Comparison of ENCODE assay signal across 23 mouse cellular contexts in genomic region chr2:166159276-166159675, GRCm38 (mm10). TPM values are rescaled to one million over a fixed set of nuclear protein-coding genes. Genes with fewer than 3 reads are reported as not detected.
A peak's percentile ranks its signal among the peaks of the same experiment; 100 is the strongest.
DNase-seq lines count a peak whose midpoint lies in the region; ATAC-seq and TF ChIP-seq lines count a peak whose summit lies in the region.
"Had no signal": no experiment of that assay in that cellular context is flagged by ENCODE, and none has a peak within 500 bp of the region (broad histone marks: within the 10 kb centered on the region; RNA-seq: fewer than 3 reads in every experiment).

No protein-coding gene starts in this region.

- no peak overlapping the region for H3K4me3 ChIP-seq in layer of hippocampus, adult 2 months
- no peak overlapping the region for H3K4me3 ChIP-seq in testis, adult 2 months (ENCODE audit: control insufficient read depth, low read depth, low read length)
- no peak overlapping the region for H3K4me3 ChIP-seq in bone marrow, adult 2 months (replicated peaks; ENCODE audit: control insufficient read depth, low read depth, low read length)
- H3K4me3 ChIP-seq in hindbrain, embryonic 16.5 days (ENCODE audit: low read length): no peak overlapping the region
- H3K4me3 ChIP-seq: forebrain, embryonic 13.5 days; hindbrain, embryonic 15.5 days; liver, embryonic 15.5 days; midbrain, embryonic 13.5 days; myocyte; neural tube, embryonic 15.5 days; stomach, embryonic 15.5 days had no signal

- H3K27ac ChIP-seq in layer of hippocampus, adult 2 months: no peak overlapping the region
- H3K27ac ChIP-seq in testis, adult 2 months (ENCODE audit: control insufficient read depth, insufficient read depth, low read depth, low read length): no peak overlapping the region
- no peak overlapping the region for H3K27ac ChIP-seq in bone marrow, adult 2 months (ENCODE audit: control insufficient read depth, insufficient read depth, low read depth, low read length, poor library complexity)
- H3K27ac ChIP-seq in hindbrain, embryonic 16.5 days (ENCODE audit: low read depth, low read length): no peak overlapping the region
- H3K27ac ChIP-seq: forebrain, embryonic 13.5 days; hindbrain, embryonic 15.5 days; kidney, postnatal 0 days; liver, embryonic 15.5 days; midbrain, embryonic 13.5 days; neural tube, embryonic 15.5 days; stomach, embryonic 15.5 days had no signal

- no peak for DNase-seq in layer of hippocampus, adult 2 months (ENCODE audit: low spot score in 2 of 2)
- no peak for DNase-seq in layer of hippocampus, postnatal 10 days (ENCODE audit: low spot score in 2 of 2)
- no peak for DNase-seq in testis, postnatal 10 days (ENCODE audit: low spot score)
- no peak for DNase-seq in adrenal gland, adult 18-20 months (ENCODE audit: low spot score in 2 of 2)
- DNase-seq: adrenal gland, adult 2 months; cerebellum, adult 2 months; cerebellum, postnatal 25 days; gastrocnemius, postnatal 36 days; lung, postnatal 10 days; right cerebral cortex, adult 18-20 months; right cerebral cortex, postnatal 4 days had no signal

- peaks cover 13% of the 10 kb centered on the region for H3K4me1 ChIP-seq in testis, adult 2 months (ENCODE audit: control insufficient read depth, insufficient read depth, low read length)
- no peaks in the 10 kb centered on the region for H3K4me1 ChIP-seq in bone marrow, adult 2 months (ENCODE audit: control insufficient read depth, insufficient read depth, low read length)
- peaks cover 6% of the 10 kb centered on the region; the same call in 1 of the 2 replicates for H3K4me1 ChIP-seq in hindbrain, embryonic 16.5 days (ENCODE audit: control insufficient read depth, insufficient read depth, low read depth, low read length)

- H3K4me2 ChIP-seq in hindbrain, embryonic 16.5 days (ENCODE audit: low read length): no peak overlapping the region
- H3K4me2 ChIP-seq: forebrain, embryonic 13.5 days; hindbrain, embryonic 15.5 days; liver, embryonic 15.5 days; midbrain, embryonic 13.5 days; neural tube, embryonic 15.5 days; stomach, embryonic 15.5 days had no signal

- TF ChIP-seq CTCF in layer of hippocampus, adult 2 months (conservative IDR thresholded peaks at IDR 0.05): peak; percentile 26
- peak; percentile 42; the same call in 1 of the 2 replicates for TF ChIP-seq CTCF in testis, adult 2 months (IDR thresholded peaks at IDR 0.05; ENCODE audit: control insufficient read depth, insufficient read depth, insufficient replicate concordance, low read depth, low read length)
- 0 out of 2 replicates have a peak, but pooled peaks have one; percentile 1 for TF ChIP-seq CTCF in bone marrow, adult 2 months (IDR thresholded peaks at IDR 0.05; ENCODE audit: control insufficient read depth, insufficient read depth, low read length)

- H3K9me3 ChIP-seq in hindbrain, embryonic 16.5 days (ENCODE audit: control insufficient read depth, low read length): no peaks in the 10 kb centered on the region
- H3K9me3 ChIP-seq: forebrain, embryonic 13.5 days; hindbrain, embryonic 15.5 days; liver, embryonic 15.5 days; midbrain, embryonic 13.5 days; neural tube, embryonic 15.5 days; stomach, embryonic 15.5 days had no signal

- H3K9ac ChIP-seq in hindbrain, embryonic 16.5 days (ENCODE audit: low read depth, low read length): no peak overlapping the region
- H3K9ac ChIP-seq: forebrain, embryonic 13.5 days; hindbrain, embryonic 15.5 days; liver, embryonic 15.5 days; midbrain, embryonic 13.5 days; neural tube, embryonic 15.5 days; stomach, embryonic 15.5 days had no signal

- ATAC-seq in hindbrain, embryonic 16.5 days: no peak
- ATAC-seq: forebrain, embryonic 13.5 days; intestine, embryonic 16.5 days; midbrain, embryonic 13.5 days had no signal

- 79% methylated on average over 7 of the region's 7 CpGs for WGBS in bone marrow, adult 2 months
- 88% methylated on average over 7 of the region's 7 CpGs for WGBS in hindbrain, embryonic 16.5 days

- no peaks in the 10 kb centered on the region for H3K36me3 ChIP-seq in testis, adult 2 months (ENCODE audit: control insufficient read depth, insufficient read depth, low read length)
- H3K36me3 ChIP-seq in hindbrain, embryonic 16.5 days (ENCODE audit: control insufficient read depth, insufficient read depth, low read length): no peaks in the 10 kb centered on the region
- H3K36me3 ChIP-seq: hindbrain, embryonic 15.5 days; liver, embryonic 15.5 days; midbrain, embryonic 13.5 days; neural tube, embryonic 15.5 days; stomach, embryonic 15.5 days had no signal

- no peak for TF ChIP-seq POLR2A in testis, adult 2 months (IDR thresholded peaks at IDR 0.05; ENCODE audit: control insufficient read depth, low read depth, low read length)
- TF ChIP-seq POLR2A in bone marrow, adult 2 months (IDR thresholded peaks at IDR 0.05; ENCODE audit: borderline replicate concordance, control insufficient read depth, low read depth, low read length): no peak

- no peaks in the 10 kb centered on the region; the same call in 1 of the 2 replicates for H3K27me3 ChIP-seq in testis, adult 2 months (ENCODE audit: control insufficient read depth, insufficient read depth, low read length)
- 0 out of 2 replicates have a peak, but pooled peaks cover 5% of the 10 kb centered on the region for H3K27me3 ChIP-seq in hindbrain, embryonic 16.5 days (replicated peaks; ENCODE audit: control insufficient read depth, insufficient read depth, low read length)
- H3K27me3 ChIP-seq: neural tube, embryonic 15.5 days; stomach, embryonic 15.5 days had no signal

RNA-seq across cellular contexts. Expression of gene Sulf2, which starts 3.8 kb away (rescaled TPM):
- total RNA-seq in layer of hippocampus, adult 2 months (2021): 100 to 1,000 TPM in 1 of 2 experiments, 10 to 100 TPM in 1; 93.2 to 114 TPM
- total RNA-seq in layer of hippocampus, postnatal 10 days (2021): 100 to 1,000 TPM; 192 to 224 TPM
- polyA plus RNA-seq in testis, adult 2 months (2012; rRNA removed): 14.2 and 15.6 TPM in 2 replicates
- 2.5 and 11.3 TPM in 2 replicates for polyA plus RNA-seq in bone marrow, adult 2 months (2011; ENCODE audit: insufficient read depth, insufficient read length, low replicate concordance, missing spikeins)
- polyA plus RNA-seq in hindbrain, embryonic 16.5 days (2015; fragmentation: Nextera tagmentation; extraction: Ambion mirVana): 73.6 and 101 TPM in 2 replicates
- total RNA-seq in adrenal gland, adult 18-20 months (2021): 100 to 1,000 TPM in 1 of 2 experiments, 10 to 100 TPM in 1; 50.8 to 108 TPM
